5 mouse cellular contexts compared by ENCODE assay signal in genomic region chr13:49054753-49055152, GRCm38 (mm10).
DNase-seq lines count a peak whose midpoint lies in the region; ATAC-seq and TF ChIP-seq lines count a peak whose summit lies in the region.
"Not testable (repeated sequence)": the region's sequence is repeated elsewhere in the genome, so short reads cannot be mapped to it uniquely, and the experiment has no call there.

No protein-coding gene starts in this region.

- H3K4me3 ChIP-seq in forebrain, postnatal 0 days (ENCODE audit: low read depth, low read length); hindbrain, embryonic 11.5 days (ENCODE audit: low read depth, low read length); midbrain, embryonic 11.5 days (ENCODE audit: low read depth, low read length): not testable (repeated sequence)

- not testable (repeated sequence) for H3K27ac ChIP-seq in forebrain, postnatal 0 days (ENCODE audit: low read depth, low read length); hindbrain, embryonic 11.5 days (ENCODE audit: low read depth, low read length); midbrain, embryonic 11.5 days (ENCODE audit: low read depth, low read length)

- H3K9me3 ChIP-seq in forebrain, postnatal 0 days (ENCODE audit: low read length); hindbrain, embryonic 11.5 days (ENCODE audit: control insufficient read depth, low read length); midbrain, embryonic 11.5 days (ENCODE audit: control insufficient read depth, low read length): not testable (repeated sequence)

- H3K36me3 ChIP-seq in forebrain, postnatal 0 days (ENCODE audit: insufficient read depth) = peaks cover 62% of the 10 kb centered on the region
- not testable (repeated sequence) for H3K36me3 ChIP-seq in hindbrain, embryonic 11.5 days (ENCODE audit: control insufficient read depth, insufficient read depth, low read length); midbrain, embryonic 11.5 days (ENCODE audit: control insufficient read depth, insufficient read depth, low read length)

- DNase-seq in forebrain, postnatal 0 days = peak; percentile 40
- DNase-seq in forelimb bud, embryonic 11.5 days (ENCODE audit: low read depth, low spot score) = peak; percentile 9
- DNase-seq in hindbrain, embryonic 11.5 days (ENCODE audit: low spot score) = peak; percentile 27
- DNase-seq in mesoderm, embryonic 11.5 days (ENCODE audit: low read depth, low spot score) = peak; percentile 65
- DNase-seq in midbrain, embryonic 11.5 days (ENCODE audit: low spot score, missing footprints) = peak; percentile 86

- not testable (repeated sequence) for H3K27me3 ChIP-seq in forebrain, postnatal 0 days (ENCODE audit: insufficient read depth, low read length); hindbrain, embryonic 11.5 days (ENCODE audit: control insufficient read depth, insufficient read depth, low read length); midbrain, embryonic 11.5 days (ENCODE audit: control insufficient read depth, insufficient read depth, low read length)

- H3K4me2 ChIP-seq in forebrain, postnatal 0 days (ENCODE audit: low read depth); hindbrain, embryonic 11.5 days (replicated peaks; ENCODE audit: low read depth, low read length); midbrain, embryonic 11.5 days: not testable (repeated sequence)

- not testable (repeated sequence) for H3K4me1 ChIP-seq in forebrain, postnatal 0 days (ENCODE audit: insufficient read depth); hindbrain, embryonic 11.5 days (replicated peaks; ENCODE audit: control insufficient read depth, insufficient read depth, low read length); midbrain, embryonic 11.5 days (ENCODE audit: control insufficient read depth, insufficient read depth, low read length)

- not testable (repeated sequence) for H3K9ac ChIP-seq in forebrain, postnatal 0 days; hindbrain, embryonic 11.5 days (ENCODE audit: low read depth, low read length); midbrain, embryonic 11.5 days (ENCODE audit: low read length)

- ATAC-seq in forebrain, postnatal 0 days; hindbrain, embryonic 11.5 days (ENCODE audit: low FRiP score); midbrain, embryonic 11.5 days (ENCODE audit: low FRiP score): not testable (repeated sequence)

- TF ChIP-seq CTCF in forebrain, postnatal 0 days (IDR thresholded peaks at IDR 0.05; ENCODE audit: low read depth) = not testable (repeated sequence)

Comparison
In these comparisons a context has a peak if more than half of its experiments do, and no peak if none do; other contexts are left out.
1. DNase-seq: peak in every context shown above with its lines; median percentile 86 in midbrain, embryonic 11.5 days; 65 in mesoderm, embryonic 11.5 days; 40 in forebrain, postnatal 0 days; 27 in hindbrain, embryonic 11.5 days; 9 in forelimb bud, embryonic 11.5 days.